Mouse (Mus musculus): ENCODE results near the gene Ptges3l. TPM values are rescaled to one million over a fixed set of nuclear protein-coding genes. Genes with fewer than 3 reads are reported as not detected.
A peak's percentile ranks its signal among the peaks of the same experiment; 100 is the strongest.
"Not testable (repeated sequence)": the region's sequence is repeated elsewhere in the genome, so short reads cannot be mapped to it uniquely, and the experiment has no call there.

The Ptges3l gene
- polyA plus RNA-seq, 1 experiment, result 58.8 TPM

DNA sequence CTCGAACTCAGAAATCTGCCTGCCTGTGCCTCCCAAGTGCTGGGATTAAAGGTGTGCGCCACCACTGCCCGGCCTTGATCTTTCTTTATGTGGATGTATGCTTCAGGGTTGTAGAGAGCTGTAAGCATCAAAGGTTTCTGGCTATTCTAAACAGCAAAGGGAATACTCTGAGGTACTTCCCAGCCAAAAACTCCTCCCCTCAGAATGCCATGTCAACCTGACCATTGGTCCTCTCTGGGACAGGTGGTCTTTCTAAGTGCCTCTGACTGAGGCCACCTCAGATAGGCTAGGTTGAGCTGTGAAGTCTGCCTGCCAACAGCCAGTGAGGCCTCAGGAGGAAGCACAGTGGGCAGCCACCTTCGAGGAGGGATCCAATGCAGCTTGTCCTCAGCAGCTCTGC lies 23.8 kb upstream of the Ptges3l start:
- Histone ChIP-seq H3K27me3 (ENCODE audit: control insufficient read depth, insufficient read depth, insufficient read length) (no peaks in the 10 kb centered on the region), H3K4me2 (ENCODE audit: low read depth) (peak overlapping the region; percentile 73), H3K79me2 (ENCODE audit: control insufficient read depth, insufficient read depth) (peaks cover 11% of the 10 kb centered on the region), H3K36me3 (ENCODE audit: control insufficient read depth, insufficient read depth) (peaks cover 21% of the 10 kb centered on the region), H3K4me3 (peak overlapping the region; percentile 34), H3ac (ENCODE audit: control insufficient read depth, insufficient read length) (peak overlapping the region; percentile 3)
- TF ChIP-seq SRF (IDR thresholded peaks at IDR 0.05; ENCODE audit: control insufficient read depth, insufficient read length, low read depth) (no peak), POLR2AphosphoS2 (IDR thresholded peaks at IDR 0.05; ENCODE audit: insufficient read length, low read depth) (no peak)

- TF ChIP-seq POLR2A (IDR thresholded peaks at IDR 0.05; ENCODE audit: insufficient read length, low read depth) (peak; percentile 75), MYOG (IDR thresholded peaks at IDR 0.05; ENCODE audit: control insufficient read depth in 1 of 3, insufficient read depth in 1 of 3, insufficient read length in 2 of 3, low read depth in 2 of 3) (no peak), POLR2AphosphoS2 (IDR thresholded peaks at IDR 0.05; ENCODE audit: insufficient read length, low read depth) (peak; percentile 74), SRF (IDR thresholded peaks at IDR 0.05; ENCODE audit: control insufficient read depth, insufficient read length, low read depth) (peak; percentile 32)
- Histone ChIP-seq H3K36me3 (ENCODE audit: control insufficient read depth, insufficient read depth) (peaks cover 27% of the 10 kb centered on the region), H3K4me3 (peak within 1 kb of the TSS; percentile 34), H3K27me3 (ENCODE audit: control insufficient read depth, insufficient read depth, insufficient read length) (no peaks in the 10 kb centered on the region), H3K79me2 (ENCODE audit: control insufficient read depth, insufficient read depth) (peaks cover 16% of the 10 kb centered on the region), H3ac (ENCODE audit: control insufficient read depth, insufficient read length) (peak within 1 kb of the TSS; percentile 3), H3K4me2 (ENCODE audit: low read depth) (peak within 1 kb of the TSS; percentile 73)
Observed at GRCm38 (mm10) chr11:101448274-101448746, 23.2 kb upstream of the Ptges3l start, which contains the start of gene Ifi35. Ifi35 (plus strand) TSS chr11:101448407.

DNA sequence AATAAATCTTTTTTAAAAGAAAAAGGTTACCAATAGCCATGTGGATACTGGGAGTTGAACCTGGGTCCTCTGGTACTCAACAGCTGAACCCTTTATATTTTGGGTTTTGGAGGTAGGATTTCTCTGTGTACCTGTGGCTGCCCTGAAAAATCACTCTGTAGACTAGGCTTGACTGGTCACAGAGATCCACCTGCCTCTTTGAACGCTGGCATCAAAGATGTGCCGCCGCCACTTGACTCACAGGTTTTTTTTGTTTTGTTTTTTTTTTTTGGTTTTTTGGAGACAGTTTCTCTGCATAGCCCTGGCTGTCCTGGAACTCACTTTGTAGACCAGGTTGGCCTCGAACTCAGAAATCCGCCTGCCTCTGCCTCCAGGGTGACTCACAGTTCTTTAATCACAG lies 22.7 kb upstream of the Ptges3l start:
- Histone ChIP-seq H3K36me3 (ENCODE audit: control insufficient read depth, insufficient read depth) (peaks cover 32% of the 10 kb centered on the region), H3K27me3 (ENCODE audit: control insufficient read depth, insufficient read depth, insufficient read length) (no peaks in the 10 kb centered on the region), H3K79me2 (ENCODE audit: control insufficient read depth, insufficient read depth) (peaks cover 22% of the 10 kb centered on the region), H3K4me2 (ENCODE audit: low read depth) (peak overlapping the region; percentile 73), H3K4me3 (peak overlapping the region; percentile 34), H3ac (ENCODE audit: control insufficient read depth, insufficient read length) (peak overlapping the region; percentile 3)
- TF ChIP-seq MAX (IDR thresholded peaks at IDR 0.05; ENCODE audit: low read depth) (no peak), REST (IDR thresholded peaks at IDR 0.05; ENCODE audit: insufficient read depth, insufficient read length) (no peak), TCF3 (IDR thresholded peaks at IDR 0.05; ENCODE audit: insufficient read length, low read depth) (no peak), SRF (IDR thresholded peaks at IDR 0.05; ENCODE audit: control insufficient read depth, insufficient read length, low read depth) (no peak), E2F4 (IDR thresholded peaks at IDR 0.05; ENCODE audit: insufficient read depth) (no peak), POLR2A (IDR thresholded peaks at IDR 0.05; ENCODE audit: insufficient read length, low read depth) (no peak), MYOD1 (IDR thresholded peaks at IDR 0.05; ENCODE audit: control insufficient read depth in 1 of 3, insufficient read length in 2 of 3, low read depth in 2 of 3) (no peak), MYOG (IDR thresholded peaks at IDR 0.05; ENCODE audit: control insufficient read depth in 1 of 3, insufficient read depth in 1 of 3, insufficient read length in 2 of 3, low read depth in 2 of 3) (no peak), CEBPB (IDR thresholded peaks at IDR 0.05; ENCODE audit: insufficient read depth, poor library complexity, severe bottlenecking) (no peak), POLR2AphosphoS2 (IDR thresholded peaks at IDR 0.05; ENCODE audit: insufficient read length, low read depth) (no peak), USF1 (IDR thresholded peaks at IDR 0.05; ENCODE audit: low read depth) (no peak), TCF12 (IDR thresholded peaks at IDR 0.05; ENCODE audit: insufficient read depth, poor library complexity, severe bottlenecking) (no peak)

DNA sequence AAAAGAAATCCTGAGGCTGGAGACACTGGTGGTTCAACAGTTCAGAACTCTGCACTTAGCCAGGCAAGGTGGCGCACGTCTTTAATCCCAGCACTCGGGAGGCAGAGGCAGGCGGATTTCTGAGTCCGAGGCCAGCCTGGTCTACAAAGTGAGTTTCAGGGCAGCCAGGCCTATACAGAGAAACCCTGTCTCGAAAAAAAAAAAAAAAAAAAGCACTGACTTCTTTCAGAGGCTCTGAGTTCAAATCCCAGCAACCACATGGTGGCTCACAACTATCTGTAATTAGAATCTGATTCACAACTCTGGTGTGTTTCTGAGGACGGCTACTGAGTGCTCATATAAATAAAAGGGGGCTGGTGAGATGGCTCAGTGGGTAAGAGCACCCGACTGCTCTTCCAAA lies 21.7 kb upstream of the Ptges3l start:
- H3K4me2 ChIP-seq (ENCODE audit: low read depth); H3K4me3 ChIP-seq; H3K27me3 ChIP-seq (ENCODE audit: control insufficient read depth, insufficient read depth, insufficient read length); H3ac ChIP-seq (ENCODE audit: control insufficient read depth, insufficient read length): not testable (repeated sequence)
- Histone ChIP-seq H3K79me2 (ENCODE audit: control insufficient read depth, insufficient read depth) (peaks cover 28% of the 10 kb centered on the region), H3K36me3 (ENCODE audit: control insufficient read depth, insufficient read depth) (peaks cover 34% of the 10 kb centered on the region)

DNA sequence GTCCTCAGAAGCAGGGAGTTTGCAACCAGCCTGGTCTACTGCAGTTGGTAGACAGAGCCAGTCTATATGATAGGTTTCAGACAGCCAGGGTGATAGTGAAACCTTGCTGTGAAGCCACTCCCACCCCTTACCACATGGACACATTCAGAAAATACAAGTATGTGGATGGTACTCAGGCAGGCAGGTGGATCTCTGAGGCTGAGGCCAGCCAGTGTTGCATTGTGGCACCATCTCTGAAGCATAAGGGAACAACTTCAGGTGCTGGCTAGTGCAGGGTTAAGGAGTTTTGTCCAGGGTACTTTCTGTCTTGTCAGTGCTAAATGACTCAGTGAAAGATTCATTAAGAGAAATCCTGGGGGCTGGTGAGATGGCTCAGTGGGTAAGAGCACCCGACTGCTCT lies 21.2 kb upstream of the Ptges3l start:
- TF ChIP-seq MYOG (IDR thresholded peaks at IDR 0.05; ENCODE audit: control insufficient read depth in 1 of 3, insufficient read depth in 1 of 3, insufficient read length in 2 of 3, low read depth in 2 of 3) (no peak), POLR2A (IDR thresholded peaks at IDR 0.05; ENCODE audit: insufficient read length, low read depth) (peak; percentile 24), POLR2AphosphoS2 (IDR thresholded peaks at IDR 0.05; ENCODE audit: insufficient read length, low read depth) (peak; percentile 95), SRF (IDR thresholded peaks at IDR 0.05; ENCODE audit: control insufficient read depth, insufficient read length, low read depth) (no peak)
- Histone ChIP-seq H3K4me3 (no peak overlapping the region), H3K27me3 (ENCODE audit: control insufficient read depth, insufficient read depth, insufficient read length) (no peaks in the 10 kb centered on the region), H3ac (ENCODE audit: control insufficient read depth, insufficient read length) (no peak overlapping the region), H3K79me2 (ENCODE audit: control insufficient read depth, insufficient read depth) (peaks cover 28% of the 10 kb centered on the region), H3K36me3 (ENCODE audit: control insufficient read depth, insufficient read depth) (peaks cover 34% of the 10 kb centered on the region), H3K4me2 (ENCODE audit: low read depth) (no peak overlapping the region)

GRCm38 (mm10) chr11:101442760-101443159 lies 17.6 kb upstream of the Ptges3l start:
- H3K27me3 ChIP-seq (ENCODE audit: control insufficient read depth, insufficient read depth, insufficient read length), result no peaks in the 10 kb centered on the region
- peak overlapping the region; percentile 7 for H3ac ChIP-seq (ENCODE audit: control insufficient read depth, insufficient read length)
- peak overlapping the region; percentile 99 for H3K4me2 ChIP-seq (ENCODE audit: low read depth)
- TF ChIP-seq MYOD1 (IDR thresholded peaks at IDR 0.05; ENCODE audit: control insufficient read depth in 1 of 3, insufficient read length in 2 of 3, low read depth in 2 of 3), result no peak
- H3K36me3 ChIP-seq (ENCODE audit: control insufficient read depth, insufficient read depth), result peaks cover 34% of the 10 kb centered on the region
- H3K79me2 ChIP-seq (ENCODE audit: control insufficient read depth, insufficient read depth), result peaks cover 28% of the 10 kb centered on the region
- peak overlapping the region; percentile 97 for H3K4me3 ChIP-seq

Data from myocyte (in vitro differentiated cells).